Comparison of ENCODE assay signal across 9 mouse cellular contexts in genomic region chr8:121841242-121841641, GRCm38 (mm10). TPM values are rescaled to one million over a fixed set of nuclear protein-coding genes. Genes with fewer than 3 reads are reported as not detected.
A peak's percentile ranks its signal among the peaks of the same experiment; 100 is the strongest.
DNase-seq lines count a peak whose midpoint lies in the region; ATAC-seq and TF ChIP-seq lines count a peak whose summit lies in the region.
"Had no signal": no experiment of that assay in that cellular context is flagged by ENCODE, and none has a peak within 500 bp of the region (broad histone marks: within the 10 kb centered on the region; RNA-seq: fewer than 3 reads in every experiment).

No protein-coding gene starts in this region.

- H3K4me1 ChIP-seq in bone marrow macrophage, adult 2 months (ENCODE audit: control insufficient read depth, insufficient read depth, low read length), result no peaks in the 10 kb centered on the region; the same call in 1 of the 2 replicates
- H3K4me1 ChIP-seq in forebrain, embryonic 12.5 days, result 0 out of 2 replicates have a peak, but pooled peaks cover 2% of the 10 kb centered on the region
- H3K4me1 ChIP-seq in stomach, postnatal 0 days (replicated peaks; ENCODE audit: control insufficient read depth, insufficient read depth), result no peaks in the 10 kb centered on the region
- H3K4me1 ChIP-seq: hindbrain, embryonic 15.5 days had no signal

- H3K27ac ChIP-seq in bone marrow macrophage, adult 2 months (ENCODE audit: insufficient read depth, low read depth, low read length), result no peak overlapping the region
- peak overlapping the region; percentile 26; the same call in 1 of the 2 replicates for H3K27ac ChIP-seq in forebrain, embryonic 12.5 days
- no peak overlapping the region for H3K27ac ChIP-seq in layer of hippocampus, adult 2 months
- no peak overlapping the region for H3K27ac ChIP-seq in stomach, postnatal 0 days (replicated peaks)
- H3K27ac ChIP-seq: hindbrain, embryonic 15.5 days had no signal

- H3K9me3 ChIP-seq in forebrain, embryonic 12.5 days, result no peaks in the 10 kb centered on the region
- H3K9me3 ChIP-seq in stomach, postnatal 0 days (ENCODE audit: control insufficient read depth, low read length), result no peaks in the 10 kb centered on the region
- H3K9me3 ChIP-seq: hindbrain, embryonic 15.5 days had no signal

- no peak for ATAC-seq in cerebellum, adult (ENCODE audit: insufficient number of reproducible peaks, low FRiP score, low TSS enrichment)
- 0 out of 2 replicates have a peak, but pooled peaks have one; percentile 39 for ATAC-seq in forebrain, embryonic 12.5 days (ENCODE audit: low FRiP score)
- ATAC-seq in megakaryocyte, adult 5-6 weeks (ENCODE audit: poor library complexity, severe bottlenecking), result peak; percentile 83
- ATAC-seq in stomach, postnatal 0 days (ENCODE audit: low FRiP score, low TSS enrichment), result 0 out of 2 replicates have a peak, but pooled peaks have one; percentile 38

- H3K27me3 ChIP-seq in forebrain, embryonic 12.5 days, result no peaks in the 10 kb centered on the region
- H3K27me3 ChIP-seq in stomach, postnatal 0 days (ENCODE audit: control insufficient read depth, insufficient read depth, low read length), result no peaks in the 10 kb centered on the region
- H3K27me3 ChIP-seq: hindbrain, embryonic 15.5 days had no signal

- H3K36me3 ChIP-seq in forebrain, embryonic 12.5 days (replicated peaks), result peaks cover 5% of the 10 kb centered on the region; the same call in 1 of the 2 replicates
- no peaks in the 10 kb centered on the region for H3K36me3 ChIP-seq in stomach, postnatal 0 days (ENCODE audit: control insufficient read depth, insufficient read depth, low read length)
- H3K36me3 ChIP-seq: hindbrain, embryonic 15.5 days had no signal

- TF ChIP-seq POLR2A in bone marrow macrophage, adult 2 months (IDR thresholded peaks at IDR 0.05; ENCODE audit: borderline replicate concordance, low read depth, low read length), result no peak

- TF ChIP-seq EP300 in stomach, postnatal 0 days (optimal IDR thresholded peaks at IDR 0.05), result no peak

- no peak overlapping the region for H3K9ac ChIP-seq in forebrain, embryonic 12.5 days
- H3K9ac ChIP-seq in stomach, postnatal 0 days (ENCODE audit: low read length), result no peak overlapping the region
- H3K9ac ChIP-seq: hindbrain, embryonic 15.5 days had no signal

- H3K4me3 ChIP-seq in bone marrow macrophage, adult 2 months (ENCODE audit: insufficient read depth, low read length), result no peak overlapping the region
- H3K4me3 ChIP-seq in forebrain, embryonic 12.5 days (replicated peaks), result no peak overlapping the region
- no peak overlapping the region for H3K4me3 ChIP-seq in layer of hippocampus, adult 2 months
- H3K4me3 ChIP-seq in stomach, postnatal 0 days (ENCODE audit: low read depth, low read length), result no peak overlapping the region
- H3K4me3 ChIP-seq: hindbrain, embryonic 15.5 days had no signal

- H3K4me2 ChIP-seq in forebrain, embryonic 12.5 days, result no peak overlapping the region
- H3K4me2 ChIP-seq in stomach, postnatal 0 days (replicated peaks; ENCODE audit: low read depth), result no peak overlapping the region
- H3K4me2 ChIP-seq: hindbrain, embryonic 15.5 days had no signal

- TF ChIP-seq CTCF in bone marrow macrophage, adult 2 months (IDR thresholded peaks at IDR 0.05; ENCODE audit: low read depth, low read length), result peak; percentile 71
- TF ChIP-seq CTCF in layer of hippocampus, adult 2 months (conservative IDR thresholded peaks at IDR 0.05), result peak; percentile 85
- peak; percentile 69 for TF ChIP-seq CTCF in stomach, postnatal 0 days (IDR thresholded peaks at IDR 0.05; ENCODE audit: low read depth)

- WGBS in forebrain, embryonic 12.5 days, result 46% methylated on average over 8 of the region's 8 CpGs
- 53% methylated on average over 8 of the region's 8 CpGs for WGBS in stomach, postnatal 0 days

- peak; percentile 83 for DNase-seq in cerebellum, adult 11 months
- DNase-seq in B cell, adult 2 months, result peak; percentile 81
- DNase-seq in layer of hippocampus, adult 2 months (ENCODE audit: low spot score in 2 of 2), result peak; percentile 39 to 75
- DNase-seq in stomach, postnatal 0 days (ENCODE audit: low spot score), result peak; percentile 46

RNA-seq across cellular contexts. Expression of gene Klhdc4, which starts 11.9 kb away (rescaled TPM):
- 19.9 and 20.8 TPM in 2 replicates for polyA plus RNA-seq in bone marrow macrophage, adult 2 months (2012; ENCODE audit: insufficient read depth, insufficient read length, missing spikeins)
- polyA plus RNA-seq in forebrain, embryonic 12.5 days (2016; fragmentation: Nextera tagmentation; extraction: Ambion mirVana), result 53.1 and 53.9 TPM in 2 replicates
- total RNA-seq in layer of hippocampus, adult 2 months (2021), result 10 to 100 TPM; 28.5 to 36.2 TPM
- 12.7 and 17.2 TPM in 2 replicates for total RNA-seq in megakaryocyte, adult 5-6 weeks (2015)
- 38.3 and 43.4 TPM in 2 replicates for total RNA-seq in megakaryocyte, adult 5-6 weeks (2017)
- 13.7 and 14.7 TPM in 2 replicates for polyA plus RNA-seq in stomach, postnatal 0 days (2015; fragmentation: Nextera tagmentation; extraction: Ambion mirVana)
